Mouse (Mus musculus) lung, postnatal 0 days (tissue): ENCODE data around the gene Slc30a6.

Experiments used
- CTCF ChIP-seq: IDR thresholded peaks from 2 replicates; pipeline ENCODE4 v1.5.1; 2016; ENCODE audit warnings: antibody characterized with exemption, mild to moderate bottlenecking
- EP300 ChIP-seq: IDR thresholded peaks from 2 replicates; pipeline ENCODE4 v1.6.1; 2016; ENCODE audit warnings: antibody characterized with exemption, mild to moderate bottlenecking, control low read depth

- TF ChIP-seq CTCF (peak; percentile 37), EP300 (no peak)
Observed at GRCm38 (mm10) chr17:74431481-74431880, 36.1 kb downstream of the Slc30a6 start.
